Mouse (Mus musculus): ENCODE results near the gene Slc17a4. TPM values are rescaled to one million over a fixed set of nuclear protein-coding genes. Genes with fewer than 3 reads are reported as not detected.

Gene Slc17a4
- polyA plus RNA-seq, 1 experiment from 2014 or later: 0.08 TPM

GRCm38 (mm10) chr13:23879106-23879505 lies 35.7 kb downstream of the Slc17a4 start:
- no peaks in the 10 kb centered on the region for H3K36me3 ChIP-seq (ENCODE audit: control insufficient read depth, insufficient read depth, low read length)
- no peak overlapping the region for H3K4me3 ChIP-seq (ENCODE audit: low read depth, low read length)
- no peak overlapping the region for H3K9ac ChIP-seq (replicated peaks; ENCODE audit: low read depth, low read length)
- ATAC-seq (ENCODE audit: low read depth): no peak
- no peaks in the 10 kb centered on the region for H3K9me3 ChIP-seq (ENCODE audit: control insufficient read depth, low read length)
- H3K4me1 ChIP-seq (ENCODE audit: control insufficient read depth, insufficient read depth, low read length): no peaks in the 10 kb centered on the region
- WGBS: 78% methylated on average over 3 of the region's 3 CpGs
- no peak overlapping the region for H3K4me2 ChIP-seq (ENCODE audit: low read depth, low read length)
- no peaks in the 10 kb centered on the region for H3K27me3 ChIP-seq (ENCODE audit: control insufficient read depth, insufficient read depth, low read length)
- no peak overlapping the region for H3K27ac ChIP-seq (ENCODE audit: low read depth, low read length)

GRCm38 (mm10) chr13:23873141-23873540 lies 41.7 kb downstream of the Slc17a4 start:
- H3K9ac ChIP-seq (replicated peaks; ENCODE audit: low read depth, low read length): no peak overlapping the region
- no peaks in the 10 kb centered on the region for H3K9me3 ChIP-seq (ENCODE audit: control insufficient read depth, low read length)
- no peak for ATAC-seq (ENCODE audit: low read depth)
- no peak overlapping the region for H3K4me2 ChIP-seq (ENCODE audit: low read depth, low read length)
- H3K4me1 ChIP-seq (ENCODE audit: control insufficient read depth, insufficient read depth, low read length): no peaks in the 10 kb centered on the region
- H3K27me3 ChIP-seq (ENCODE audit: control insufficient read depth, insufficient read depth, low read length): no peaks in the 10 kb centered on the region
- WGBS: 86% methylated on average over 5 of the region's 5 CpGs
- H3K36me3 ChIP-seq (ENCODE audit: control insufficient read depth, insufficient read depth, low read length): no peaks in the 10 kb centered on the region
- H3K4me3 ChIP-seq (ENCODE audit: low read depth, low read length): no peak overlapping the region
- H3K27ac ChIP-seq (ENCODE audit: low read depth, low read length): no peak overlapping the region

- 80% methylated on average over 3 of the region's 3 CpGs for WGBS
- no peak for ATAC-seq (ENCODE audit: low read depth)
- no peak overlapping the region for H3K27ac ChIP-seq (ENCODE audit: low read depth, low read length)
- H3K4me2 ChIP-seq (ENCODE audit: low read depth, low read length): no peak overlapping the region
- H3K4me3 ChIP-seq (ENCODE audit: low read depth, low read length): no peak overlapping the region
- no peak overlapping the region for H3K9ac ChIP-seq (replicated peaks; ENCODE audit: low read depth, low read length)
- H3K36me3 ChIP-seq (ENCODE audit: control insufficient read depth, insufficient read depth, low read length): no peaks in the 10 kb centered on the region
- no peaks in the 10 kb centered on the region for H3K4me1 ChIP-seq (ENCODE audit: control insufficient read depth, insufficient read depth, low read length)
- H3K9me3 ChIP-seq (ENCODE audit: control insufficient read depth, low read length): no peaks in the 10 kb centered on the region
- no peaks in the 10 kb centered on the region for H3K27me3 ChIP-seq (ENCODE audit: control insufficient read depth, insufficient read depth, low read length)
Measured at GRCm38 (mm10) chr13:23869996-23870395, 44.8 kb downstream of the Slc17a4 start.

GRCm38 (mm10) chr13:23868790-23869533 lies 45.8 kb downstream of the Slc17a4 start:
- Histone ChIP-seq H3K27me3 (ENCODE audit: control insufficient read depth, insufficient read depth, low read length) (no peaks in the 10 kb centered on the region), H3K9me3 (ENCODE audit: control insufficient read depth, low read length) (no peaks in the 10 kb centered on the region), H3K36me3 (ENCODE audit: control insufficient read depth, insufficient read depth, low read length) (no peaks in the 10 kb centered on the region), H3K4me2 (ENCODE audit: low read depth, low read length) (no peak overlapping the region), H3K27ac (ENCODE audit: low read depth, low read length) (no peak overlapping the region), H3K4me1 (ENCODE audit: control insufficient read depth, insufficient read depth, low read length) (no peaks in the 10 kb centered on the region), H3K4me3 (ENCODE audit: low read depth, low read length) (no peak overlapping the region), H3K9ac (replicated peaks; ENCODE audit: low read depth, low read length) (no peak overlapping the region)
- WGBS: 91% methylated on average over 8 of the region's 8 CpGs
- ATAC-seq (ENCODE audit: low read depth): no peak

- 89% methylated on average over 7 of the region's 7 CpGs for WGBS
- no peak for ATAC-seq (ENCODE audit: low read depth)
- Histone ChIP-seq H3K4me1 (ENCODE audit: control insufficient read depth, insufficient read depth, low read length) (no peaks in the 10 kb centered on the region), H3K27me3 (ENCODE audit: control insufficient read depth, insufficient read depth, low read length) (no peaks in the 10 kb centered on the region), H3K4me3 (ENCODE audit: low read depth, low read length) (no peak within 1 kb of the TSS), H3K4me2 (ENCODE audit: low read depth, low read length) (no peak within 1 kb of the TSS), H3K9me3 (ENCODE audit: control insufficient read depth, low read length) (no peaks in the 10 kb centered on the region), H3K9ac (replicated peaks; ENCODE audit: low read depth, low read length) (no peak within 1 kb of the TSS), H3K27ac (ENCODE audit: low read depth, low read length) (no peak within 1 kb of the TSS), H3K36me3 (ENCODE audit: control insufficient read depth, insufficient read depth, low read length) (no peaks in the 10 kb centered on the region)
Measured at GRCm38 (mm10) chr13:23867405-23867804, 47.4 kb downstream of the Slc17a4 start, which contains the start of gene Slc17a1. Gene Slc17a1, plus strand, starts transcription at chr13:23867750.

GRCm38 (mm10) chr13:23867000-23867399 lies 47.8 kb downstream of the Slc17a4 start:
- Histone ChIP-seq H3K9ac (replicated peaks; ENCODE audit: low read depth, low read length) (no peak overlapping the region), H3K4me3 (ENCODE audit: low read depth, low read length) (no peak overlapping the region), H3K4me1 (ENCODE audit: control insufficient read depth, insufficient read depth, low read length) (no peaks in the 10 kb centered on the region), H3K4me2 (ENCODE audit: low read depth, low read length) (no peak overlapping the region), H3K36me3 (ENCODE audit: control insufficient read depth, insufficient read depth, low read length) (no peaks in the 10 kb centered on the region), H3K9me3 (ENCODE audit: control insufficient read depth, low read length) (no peaks in the 10 kb centered on the region), H3K27me3 (ENCODE audit: control insufficient read depth, insufficient read depth, low read length) (no peaks in the 10 kb centered on the region), H3K27ac (ENCODE audit: low read depth, low read length) (no peak overlapping the region)
- WGBS: 89% methylated on average over 6 of the region's 6 CpGs
- ATAC-seq (ENCODE audit: low read depth): no peak

GRCm38 (mm10) chr13:23866086-23866710 lies 48.6 kb downstream of the Slc17a4 start:
- Histone ChIP-seq H3K36me3 (ENCODE audit: control insufficient read depth, insufficient read depth, low read length) (no peaks in the 10 kb centered on the region), H3K27ac (ENCODE audit: low read depth, low read length) (no peak overlapping the region), H3K4me3 (ENCODE audit: low read depth, low read length) (no peak overlapping the region), H3K27me3 (ENCODE audit: control insufficient read depth, insufficient read depth, low read length) (no peaks in the 10 kb centered on the region), H3K4me1 (ENCODE audit: control insufficient read depth, insufficient read depth, low read length) (no peaks in the 10 kb centered on the region), H3K9ac (replicated peaks; ENCODE audit: low read depth, low read length) (no peak overlapping the region), H3K9me3 (ENCODE audit: control insufficient read depth, low read length) (no peaks in the 10 kb centered on the region), H3K4me2 (ENCODE audit: low read depth, low read length) (no peak overlapping the region)
- ATAC-seq (ENCODE audit: low read depth): no peak
- 86% methylated on average over 9 of the region's 9 CpGs for WGBS

- WGBS: 83% methylated on average over 9 of the region's 9 CpGs
- no peak for ATAC-seq (ENCODE audit: low read depth)
- Histone ChIP-seq H3K9ac (replicated peaks; ENCODE audit: low read depth, low read length) (no peak overlapping the region), H3K4me3 (ENCODE audit: low read depth, low read length) (no peak overlapping the region), H3K27ac (ENCODE audit: low read depth, low read length) (no peak overlapping the region), H3K4me1 (ENCODE audit: control insufficient read depth, insufficient read depth, low read length) (no peaks in the 10 kb centered on the region), H3K4me2 (ENCODE audit: low read depth, low read length) (no peak overlapping the region), H3K27me3 (ENCODE audit: control insufficient read depth, insufficient read depth, low read length) (no peaks in the 10 kb centered on the region), H3K9me3 (ENCODE audit: control insufficient read depth, low read length) (no peaks in the 10 kb centered on the region), H3K36me3 (ENCODE audit: control insufficient read depth, insufficient read depth, low read length) (no peaks in the 10 kb centered on the region)
Measured at GRCm38 (mm10) chr13:23864711-23865110, 50.1 kb downstream of the Slc17a4 start.

- ATAC-seq (ENCODE audit: low read depth): no peak
- no peak overlapping the region for H3K27ac ChIP-seq (ENCODE audit: low read depth, low read length)
Measured at GRCm38 (mm10) chr13:23861815-23862214, 53.0 kb downstream of the Slc17a4 start.

More at GRCm38 (mm10) chr13:23861815-23862214, 53.0 kb downstream of the Slc17a4 start:
- Histone ChIP-seq H3K4me1 (ENCODE audit: control insufficient read depth, insufficient read depth, low read length) (no peaks in the 10 kb centered on the region), H3K36me3 (ENCODE audit: control insufficient read depth, insufficient read depth, low read length) (no peaks in the 10 kb centered on the region), H3K9me3 (ENCODE audit: control insufficient read depth, low read length) (no peaks in the 10 kb centered on the region), H3K4me2 (ENCODE audit: low read depth, low read length) (no peak overlapping the region), H3K27me3 (ENCODE audit: control insufficient read depth, insufficient read depth, low read length) (no peaks in the 10 kb centered on the region), H3K9ac (replicated peaks; ENCODE audit: low read depth, low read length) (no peak overlapping the region), H3K4me3 (ENCODE audit: low read depth, low read length) (no peak overlapping the region)

All from neural tube, embryonic 14.5 days (tissue).